ENCODE assay signal across 8 mouse cellular contexts in genomic region chr12:91326104-91326503, GRCm38 (mm10). TPM values are rescaled to one million over a fixed set of nuclear protein-coding genes. Genes with fewer than 3 reads are reported as not detected.
DNase-seq lines count a peak whose midpoint lies in the region; ATAC-seq and TF ChIP-seq lines count a peak whose summit lies in the region.

No protein-coding gene starts in this region.

- no peaks in the 10 kb centered on the region; the same call in 1 of the 2 replicates for H3K36me3 ChIP-seq in kidney, embryonic 14.5 days (ENCODE audit: control insufficient read depth, insufficient read depth, low read length)
- H3K36me3 ChIP-seq in MEL (ENCODE audit: control insufficient read depth in 1 of 2, insufficient read depth in 2 of 2, low read length in 2 of 2) = peaks cover 0 to 10% of the 10 kb centered on the region in 2 experiments; a peak in 3 of 4 replicates
- peaks cover 5% of the 10 kb centered on the region; the same call in 1 of the 2 replicates for H3K36me3 ChIP-seq in liver, postnatal 0 days (replicated peaks; ENCODE audit: insufficient read depth, low read length)

- no peak overlapping the region for H3K9ac ChIP-seq in kidney, embryonic 14.5 days (ENCODE audit: low read depth, low read length)
- no peak overlapping the region for H3K9ac ChIP-seq in MEL (ENCODE audit: control insufficient read depth, low read depth, low read length, poor library complexity, severe bottlenecking)
- no peak overlapping the region for H3K9ac ChIP-seq in liver, postnatal 0 days (replicated peaks)

- WGBS in kidney, embryonic 14.5 days = 56% methylated on average over 6 of the region's 6 CpGs
- WGBS in cerebellum, adult 2 months = 14% methylated on average over 6 of the region's 6 CpGs
- 56% methylated on average over 6 of the region's 6 CpGs for WGBS in liver, postnatal 0 days (ENCODE audit: insufficient replicate concordance)

- H3K79me2 ChIP-seq in MEL (ENCODE audit: control insufficient read depth, insufficient read depth, low read length, poor library complexity) = no peaks in the 10 kb centered on the region

- no peak overlapping the region for H3K4me2 ChIP-seq in kidney, embryonic 14.5 days (replicated peaks; ENCODE audit: low read depth, low read length)
- H3K4me2 ChIP-seq in liver, postnatal 0 days (ENCODE audit: low read depth, low read length) = no peak overlapping the region

- H3K4me1 ChIP-seq in kidney, embryonic 14.5 days (ENCODE audit: control insufficient read depth, insufficient read depth, low read length) = no peaks in the 10 kb centered on the region
- peaks cover 5 to 7% of the 10 kb centered on the region in 2 experiments for H3K4me1 ChIP-seq in MEL (ENCODE audit: control insufficient read depth in 1 of 2, insufficient read depth in 2 of 2, low read length in 2 of 2)
- no peaks in the 10 kb centered on the region for H3K4me1 ChIP-seq in cerebellum, adult 2 months (ENCODE audit: control insufficient read depth, insufficient read depth, low read length)
- 0 out of 2 replicates have a peak, but pooled peaks cover 2% of the 10 kb centered on the region for H3K4me1 ChIP-seq in liver, postnatal 0 days (ENCODE audit: insufficient read depth)

- peak; percentile 71 for TF ChIP-seq RAD21 in MEL (IDR thresholded peaks at IDR 0.05; ENCODE audit: low read depth, low read length)

- no peaks in the 10 kb centered on the region for H3K27me3 ChIP-seq in kidney, embryonic 14.5 days (ENCODE audit: control insufficient read depth, insufficient read depth, low read length)
- no peaks in the 10 kb centered on the region for H3K27me3 ChIP-seq in MEL (ENCODE audit: control insufficient read depth in 1 of 2, insufficient read depth in 2 of 2, low read length in 2 of 2)
- no peaks in the 10 kb centered on the region for H3K27me3 ChIP-seq in cerebellum, adult 2 months (ENCODE audit: control insufficient read depth, insufficient read depth, low read length)
- H3K27me3 ChIP-seq in liver, postnatal 0 days (ENCODE audit: insufficient read depth, low read length) = no peaks in the 10 kb centered on the region

- no peak overlapping the region for H3K27ac ChIP-seq in kidney, embryonic 14.5 days (ENCODE audit: low read depth, low read length)
- no peak overlapping the region for H3K27ac ChIP-seq in MEL (ENCODE audit: control insufficient read depth, low read depth, low read length)
- H3K27ac ChIP-seq in cerebellum, adult 2 months (ENCODE audit: insufficient read depth, low read length) = no peak overlapping the region
- H3K27ac ChIP-seq in liver, postnatal 0 days (ENCODE audit: low read depth) = no peak overlapping the region

- DNase-seq in kidney, adult 11 months = no peak
- peak; percentile 65 for DNase-seq in MEL (ENCODE audit: low read depth, low spot score)
- peak; percentile 20 to 63 for DNase-seq in cerebellum, adult 2 months
- peak; percentile 56 for DNase-seq in induced T-regulatory cell, adult 2 months (ENCODE audit: low read depth)
- DNase-seq in liver, postnatal 0 days = no peak
- no peak for DNase-seq in urinary bladder, adult 2 months (ENCODE audit: low spot score)

- TF ChIP-seq CTCF in MEL (IDR thresholded peaks at IDR 0.05 in 2 of 3, conservative IDR thresholded peaks at IDR 0.05 in 1 of 3; ENCODE audit: control insufficient read depth in 1 of 3, insufficient read depth in 1 of 3, low read depth in 2 of 3, low read length in 3 of 3, poor library complexity in 1 of 3, severe bottlenecking in 1 of 3) = peak in 2 of 3 experiments; percentile 69 to 74; a peak in 4 of 6 replicates
- peak; percentile 41; the same call in 1 of the 2 replicates for TF ChIP-seq CTCF in cerebellum, adult 2 months (IDR thresholded peaks at IDR 0.05; ENCODE audit: borderline replicate concordance, insufficient read depth, low read depth, low read length)
- TF ChIP-seq CTCF in liver, postnatal 0 days (IDR thresholded peaks at IDR 0.05; ENCODE audit: low read depth) = peak; percentile 68

- no peak for TF ChIP-seq POLR2A in MEL (IDR thresholded peaks at IDR 0.05; ENCODE audit: control insufficient read depth in 1 of 2, insufficient read depth in 1 of 2, low read depth in 1 of 2, low read length in 2 of 2, poor library complexity in 1 of 2)
- no peak for TF ChIP-seq POLR2A in cerebellum, adult 2 months (IDR thresholded peaks at IDR 0.05; ENCODE audit: borderline replicate concordance, insufficient read depth, low read length)

- no peak for TF ChIP-seq EP300 in MEL (IDR thresholded peaks at IDR 0.05; ENCODE audit: low read depth in 1 of 2, low read length in 2 of 2)
- TF ChIP-seq EP300 in liver, postnatal 0 days (IDR thresholded peaks at IDR 0.05; ENCODE audit: low read depth) = no peak

- no peak overlapping the region for H3K4me3 ChIP-seq in kidney, embryonic 14.5 days (ENCODE audit: low read length)
- H3K4me3 ChIP-seq in MEL (ENCODE audit: control insufficient read depth in 1 of 2, insufficient read depth in 1 of 2, low read depth in 2 of 2, low read length in 2 of 2) = no peak overlapping the region
- H3K4me3 ChIP-seq in cerebellum, adult 2 months (replicated peaks; ENCODE audit: insufficient read depth, low read depth, low read length) = no peak overlapping the region
- H3K4me3 ChIP-seq in liver, postnatal 0 days (ENCODE audit: low read depth, low read length) = no peak overlapping the region

- peak; percentile 71; the same call in 1 of the 2 replicates for ATAC-seq in kidney, embryonic 14.5 days (ENCODE audit: low FRiP score, low TSS enrichment)
- ATAC-seq in liver, postnatal 0 days = no peak
- 0 out of 2 replicates have a peak, but pooled peaks have one; percentile 36 for ATAC-seq in neutrophil, adult 5-6 weeks (ENCODE audit: extremely low read depth, insufficient number of reproducible peaks, low FRiP score, poor library complexity, severe bottlenecking)

- H3K9me3 ChIP-seq in kidney, embryonic 14.5 days (ENCODE audit: control insufficient read depth, low read length) = no peaks in the 10 kb centered on the region
- no peaks in the 10 kb centered on the region for H3K9me3 ChIP-seq in MEL (replicated peaks; ENCODE audit: insufficient read depth, low read length)
- H3K9me3 ChIP-seq in liver, postnatal 0 days (ENCODE audit: low read length) = no peaks in the 10 kb centered on the region

TF ChIP-seq in MEL, 35 proteins besides CTCF, POLR2A, EP300 and RAD21:
- TF ChIP-seq UBTF (IDR thresholded peaks at IDR 0.05; ENCODE audit: borderline replicate concordance, insufficient read depth, low read depth, low read length) (no peak), ZKSCAN1 (IDR thresholded peaks at IDR 0.05; ENCODE audit: low read depth, low read length) (no peak), ZNF384 (IDR thresholded peaks at IDR 0.05; ENCODE audit: low read depth, low read length) (no peak), TCF12 (IDR thresholded peaks at IDR 0.05; ENCODE audit: low read depth, low read length) (no peak), CHD1 (IDR thresholded peaks at IDR 0.05; ENCODE audit: low read depth, low read length) (no peak), ZC3H11A (IDR thresholded peaks at IDR 0.05; ENCODE audit: low read depth, low read length) (peak; percentile 65), SMC3 (IDR thresholded peaks at IDR 0.05; ENCODE audit: low read depth, low read length) (peak; percentile 79), KAT2A (conservative IDR thresholded peaks at IDR 0.05; ENCODE audit: low read depth, low read length) (no peak), ELF1 (IDR thresholded peaks at IDR 0.05; ENCODE audit: low read depth, low read length) (no peak), GABPA (IDR thresholded peaks at IDR 0.05; ENCODE audit: low read depth, low read length) (no peak), POLR2AphosphoS2 (IDR thresholded peaks at IDR 0.05; ENCODE audit: low read length) (no peak), POLR2AphosphoS5 (IDR thresholded peaks at IDR 0.05; ENCODE audit: borderline replicate concordance, low read depth, low read length) (no peak), MYB (IDR thresholded peaks at IDR 0.05; ENCODE audit: low read depth, low read length) (no peak)

RNA-seq across cellular contexts. Expression of gene Cep128, which starts 58.1 kb away (rescaled TPM):
- polyA plus RNA-seq in kidney, embryonic 14.5 days (2014; fragmentation: Nextera tagmentation; extraction: Ambion mirVana) = 7.4 and 8.6 TPM in 2 replicates
- 11.6 and 12.7 TPM in 2 replicates for total RNA-seq in MEL (2012; rRNA removed)
- polyA plus RNA-seq in MEL (2012; ENCODE audit: insufficient read depth in 1 of 2, insufficient read length in 2 of 2, low read depth in 1 of 2, low replicate concordance in 2 of 2, missing spikeins in 1 of 2) = 10 to 100 TPM; 23.3 to 40.1 TPM
- 2.3 and 2.5 TPM in 2 replicates for polyA plus RNA-seq in cerebellum, adult 2 months (2012; rRNA removed)
- 3.1 and 3.7 TPM in 2 replicates for polyA plus RNA-seq in liver, postnatal 0 days (2015; fragmentation: Nextera tagmentation; extraction: Ambion mirVana)
- total RNA-seq in neutrophil, adult 5-6 weeks (2017) = 18.7 and 19.3 TPM in 2 replicates
- 1.9 and 3.0 TPM in 2 replicates for polyA plus RNA-seq in urinary bladder, adult 2 months (2012; rRNA removed)

RNA-seq across cellular contexts. Expression of gene Tshr, which starts 58.3 kb away (rescaled TPM):
- 0.16 and 0.73 TPM in 2 replicates for polyA plus RNA-seq in kidney, embryonic 14.5 days (2014; fragmentation: Nextera tagmentation; extraction: Ambion mirVana)
- not detected in 2 replicates for total RNA-seq in MEL (2012; rRNA removed)
- not detected for polyA plus RNA-seq in MEL (2012; ENCODE audit: insufficient read depth in 1 of 2, insufficient read length in 2 of 2, low read depth in 1 of 2, low replicate concordance in 2 of 2, missing spikeins in 1 of 2)
- polyA plus RNA-seq in cerebellum, adult 2 months (2012; rRNA removed) = 0.08 and 0.13 TPM in 2 replicates
- polyA plus RNA-seq in liver, postnatal 0 days (2015; fragmentation: Nextera tagmentation; extraction: Ambion mirVana) = 0.02 and 0.07 TPM in 2 replicates
- 0.12 and 0.93 TPM in 2 replicates for total RNA-seq in neutrophil, adult 5-6 weeks (2017)
- 0.44 and 0.78 TPM in 2 replicates for polyA plus RNA-seq in urinary bladder, adult 2 months (2012; rRNA removed)

Comparison
In these comparisons a context has a peak if more than half of its experiments do, and no peak if none do; other contexts are left out.
1. DNase-seq: peak in MEL (single experiment), cerebellum, adult 2 months (2 of 2) and induced T-regulatory cell, adult 2 months (single experiment); none in kidney, adult 11 months (single experiment), liver, postnatal 0 days (single experiment) and urinary bladder, adult 2 months (single experiment).
2. Peak in every context shown above with its lines, with median percentiles within 50 percentile points of each other: CTCF ChIP-seq.